ENCODE assay signal across 20 mouse cellular contexts in the genomic region with DNA sequence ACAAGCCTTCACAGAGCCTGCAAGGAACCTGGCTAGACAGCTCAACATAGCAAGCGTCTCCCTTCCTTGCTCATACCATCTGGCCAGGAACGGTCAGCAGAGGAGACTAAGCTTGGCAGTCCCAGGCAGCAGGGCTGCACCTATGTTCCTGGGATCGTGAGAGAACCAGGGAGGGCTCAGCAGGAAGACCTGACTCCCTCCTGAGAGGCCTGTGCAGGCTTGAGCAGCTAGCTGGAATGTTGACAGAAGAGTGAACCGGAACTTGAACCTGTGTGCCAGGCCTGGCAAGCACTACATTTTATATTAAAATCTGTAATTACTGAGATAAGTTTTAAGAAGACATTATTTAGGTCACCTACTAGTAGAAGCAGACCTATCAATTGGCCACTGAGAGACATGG. TPM values are rescaled to one million over a fixed set of nuclear protein-coding genes. Genes with fewer than 3 reads are reported as not detected.
DNase-seq lines count a peak whose midpoint lies in the region; ATAC-seq lines count a peak whose summit lies in the region.
"Had no signal": no experiment of that assay in that cellular context is flagged by ENCODE, and none has a peak within 500 bp of the region (broad histone marks: within the 10 kb centered on the region; RNA-seq: fewer than 3 reads in every experiment).

No protein-coding gene starts in this region.

- DNase-seq in urinary bladder, postnatal 14 days (ENCODE audit: low spot score), result peak; percentile 33
- no peak for DNase-seq in urinary bladder, postnatal 36 days (ENCODE audit: low spot score in 2 of 2)
- peak; percentile 40 to 64 for DNase-seq in kidney, postnatal 25 days
- no peak for DNase-seq in T-cell, adult 2 months (ENCODE audit: low spot score)
- DNase-seq in heart, postnatal 25 days (ENCODE audit: low spot score), result no peak
- DNase-seq: adrenal gland, postnatal 10 days; cerebellum, adult 11-12 months; cerebellum, adult 9-11 months; embryo, embryonic 11 days; gastrocnemius, adult 2 months; gastrocnemius, postnatal 25 days; heart, postnatal 10 days had no signal

- H3K36me3 ChIP-seq in kidney, embryonic 16.5 days (ENCODE audit: insufficient read depth, low read length), result no peaks in the 10 kb centered on the region
- H3K36me3 ChIP-seq: embryonic facial prominence, embryonic 15.5 days; forebrain, embryonic 10.5 days; hindbrain, embryonic 13.5 days had no signal

- no peak overlapping the region for H3K4me2 ChIP-seq in kidney, embryonic 16.5 days (replicated peaks; ENCODE audit: low read depth, low read length)
- H3K4me2 ChIP-seq: embryonic facial prominence, embryonic 15.5 days; hindbrain, embryonic 13.5 days had no signal

- ATAC-seq in kidney, embryonic 16.5 days (ENCODE audit: low FRiP score, low TSS enrichment), result peak; percentile 77
- ATAC-seq in megakaryocyte progenitor cell, adult 5-6 weeks (replicated peaks; ENCODE audit: poor library complexity), result no peak
- ATAC-seq: forebrain, embryonic 14.5 days; hindbrain, postnatal 0 days had no signal

- intact Hi-C loops in heart, postnatal 25 days (cut with DNase I), result no loop called here

- peaks cover 22% of the 10 kb centered on the region for H3K4me1 ChIP-seq in kidney, embryonic 16.5 days (ENCODE audit: insufficient read depth, low read length)
- H3K4me1 ChIP-seq: embryonic facial prominence, embryonic 15.5 days; forebrain, embryonic 10.5 days had no signal

- WGBS in kidney, embryonic 16.5 days, result 49% methylated on average over 4 of the region's 4 CpGs

- no peaks in the 10 kb centered on the region for H3K9me3 ChIP-seq in kidney, embryonic 16.5 days (ENCODE audit: low read length)
- H3K9me3 ChIP-seq: embryonic facial prominence, embryonic 15.5 days; forebrain, embryonic 10.5 days; hindbrain, embryonic 13.5 days had no signal

- no peaks in the 10 kb centered on the region for H3K27me3 ChIP-seq in kidney, embryonic 16.5 days (ENCODE audit: insufficient read depth, low read length)
- H3K27me3 ChIP-seq: embryonic facial prominence, embryonic 15.5 days; hindbrain, embryonic 13.5 days had no signal

- H3K27ac ChIP-seq in kidney, embryonic 16.5 days (ENCODE audit: low read length), result peak overlapping the region; percentile 58; the same call in 1 of the 2 replicates
- H3K27ac ChIP-seq: embryonic facial prominence, embryonic 15.5 days; forebrain, embryonic 10.5 days; gastrocnemius, adult 2 months; hindbrain, embryonic 13.5 days; hindbrain, postnatal 0 days had no signal

- no peak overlapping the region for H3K9ac ChIP-seq in kidney, embryonic 16.5 days (replicated peaks; ENCODE audit: low read length)
- H3K9ac ChIP-seq: embryonic facial prominence, embryonic 15.5 days; hindbrain, embryonic 13.5 days had no signal

- H3K4me3 ChIP-seq in kidney, embryonic 16.5 days (ENCODE audit: low read length), result no peak overlapping the region
- H3K4me3 ChIP-seq: embryonic facial prominence, embryonic 15.5 days; erythroblast, embryonic 14.5 days; forebrain, embryonic 10.5 days; gastrocnemius, adult 2 months; hindbrain, embryonic 13.5 days had no signal

RNA-seq across cellular contexts. Expression of gene Prkag2, which starts 24.8 kb away (rescaled TPM):
- 43.4 and 45.9 TPM in 2 replicates for polyA plus RNA-seq in kidney, embryonic 16.5 days (2015; fragmentation: Nextera tagmentation; extraction: Ambion mirVana)
- total RNA-seq in heart, postnatal 25 days (2021), result 10 to 100 TPM; 29.7 to 36.6 TPM
- total RNA-seq in megakaryocyte progenitor cell, adult 5-6 weeks (2015), result 21.1 and 21.2 TPM in 2 replicates
- 25.4 and 26.1 TPM in 2 replicates for total RNA-seq in megakaryocyte progenitor cell, adult 5-6 weeks (2017)

Comparison
In these comparisons a context has a peak if more than half of its experiments do, and no peak if none do; other contexts are left out.
1. DNase-seq: peak in urinary bladder, postnatal 14 days (single experiment) and kidney, postnatal 25 days (2 of 2); none in urinary bladder, postnatal 36 days (0 of 2), T-cell, adult 2 months (single experiment) and heart, postnatal 25 days (single experiment).